Mouse (Mus musculus) hindbrain, embryonic 12.5 days (tissue): Measurements from ENCODE around the gene Ubald2. TPM values are rescaled to one million over a fixed set of nuclear protein-coding genes. Genes with fewer than 3 reads are reported as not detected.
"Not testable (repeated sequence)": the region's sequence is repeated elsewhere in the genome, so short reads cannot be mapped to it uniquely, and the experiment has no call there.

ENCODE experiments used
- ATAC-seq: fragments of 200-750 bp; cut with Nextera tagmentation; 2 replicates; pipeline ENCODE4 v1.8.0; 2017; ENCODE audit warnings: moderate TSS enrichment; ENCODE audit not compliant: low FRiP score
- H3K27ac ChIP-seq: fragments of 300-500 bp; sonication (generic); 2 replicates; pipeline ENCODE4 v1.5.1; 2016; ENCODE audit warnings: mild to moderate bottlenecking
- H3K27me3 ChIP-seq: fragments of 300-500 bp; sonication (generic); 2 replicates; pipeline ENCODE4 v1.6.1; 2016; ENCODE audit warnings: mild to moderate bottlenecking
- H3K36me3 ChIP-seq: fragments of 300-500 bp; sonication (generic); 2 replicates; pipeline ENCODE4 v1.6.1; 2016; ENCODE audit warnings: mild to moderate bottlenecking
- H3K4me1 ChIP-seq: fragments of 300-500 bp; sonication (generic); 2 replicates; pipeline ENCODE4 v1.6.1; 2016
- H3K4me2 ChIP-seq: fragments of 300-500 bp; sonication (generic); replicated peaks from 2 replicates; pipeline ENCODE4 v1.6.1; 2016; ENCODE audit warnings: mild to moderate bottlenecking
- H3K4me3 ChIP-seq: fragments of 300-500 bp; sonication (generic); 2 replicates; pipeline ENCODE4 v1.5.1; 2016; ENCODE audit warnings: mild to moderate bottlenecking
- H3K9ac ChIP-seq: fragments of 300-500 bp; sonication (generic); 2 replicates; pipeline ENCODE4 v1.6.1; 2016; ENCODE audit warnings: mild to moderate bottlenecking, moderate library complexity
- H3K9me3 ChIP-seq: fragments of 300-500 bp; sonication (generic); replicated peaks from 2 replicates; pipeline ENCODE4 v1.6.1; 2016; ENCODE audit warnings: mild to moderate bottlenecking
- WGBS: fragments of 180-500 bp; shearing (Covaris S2); methylation state at CpG from one replicate; pipeline ENCODE4 v1.1.7; 2016; 5-methylcytosine and 5-hydroxymethylcytosine counted together
- polyA plus RNA-seq: library from polyadenylated mRNA; unstranded; fragments of >200 nt; fragmentation: Nextera tagmentation; extraction: Ambion mirVana; gene quantifications from 2 replicates; pipeline ENCODE4 v1.2.1, GENCODE M21; 2016

Gene Ubald2
- polyA plus RNA-seq, 1 experiment from 2014 or later = 50.6 TPM

- WGBS = 6% methylated on average over 2 of the region's 2 CpGs
- Histone ChIP-seq H3K27ac (peak overlapping the region; percentile 49; the same call in 1 of the 2 replicates), H3K4me3 (no peak overlapping the region), H3K9me3 (no peaks in the 10 kb centered on the region), H3K4me2 (no peak overlapping the region), H3K27me3 (no peaks in the 10 kb centered on the region), H3K4me1 (peaks cover 9% of the 10 kb centered on the region), H3K9ac (no peak overlapping the region), H3K36me3 (no peaks in the 10 kb centered on the region)
- ATAC-seq = no peak
Measured at GRCm38 (mm10) chr11:116418194-116418840, 15.6 kb upstream of the Ubald2 start.

DNA sequence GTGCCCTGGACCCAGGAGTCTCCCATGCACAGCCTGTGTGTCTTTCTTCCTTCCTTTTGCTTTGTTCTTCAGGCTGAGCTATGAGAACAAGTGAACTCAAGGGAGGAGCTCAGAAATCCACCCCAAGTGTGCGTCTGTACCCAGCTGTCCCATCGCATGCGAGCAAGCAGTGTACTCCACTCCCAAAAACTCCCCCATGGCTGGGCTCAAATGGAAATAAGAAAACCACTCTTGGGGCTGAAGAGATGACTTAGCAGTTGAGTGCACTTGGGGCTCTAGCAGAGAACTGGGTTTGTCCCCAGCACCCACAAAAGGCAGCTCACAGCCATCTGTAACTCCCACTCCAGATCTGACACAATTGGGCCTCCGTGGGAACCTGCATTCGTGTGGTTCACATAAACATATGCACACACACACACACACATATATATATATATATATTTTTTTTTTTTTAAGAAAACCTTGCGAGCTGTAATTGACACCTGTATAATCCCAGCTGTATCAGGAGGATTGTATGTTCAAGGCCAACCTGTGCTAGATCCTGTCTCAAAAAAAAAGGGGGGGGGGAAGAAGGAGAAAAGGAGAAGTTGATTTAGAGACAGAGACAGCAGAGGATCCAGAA is 14.9 kb upstream of the Ubald2 start:
- peaks cover 5% of the 10 kb centered on the region; the same call in 1 of the 2 replicates for H3K4me1 ChIP-seq
- no peak overlapping the region for H3K4me2 ChIP-seq
- 72% methylated on average over 6 of the region's 6 CpGs for WGBS
- H3K27me3 ChIP-seq = no peaks in the 10 kb centered on the region
- no peaks in the 10 kb centered on the region for H3K9me3 ChIP-seq
- H3K4me3 ChIP-seq = no peak overlapping the region
- no peak overlapping the region for H3K9ac ChIP-seq
- no peak for ATAC-seq
- 0 out of 2 replicates have a peak overlapping the region, but pooled peaks have one; percentile 49 for H3K27ac ChIP-seq
- H3K36me3 ChIP-seq = no peaks in the 10 kb centered on the region

DNA sequence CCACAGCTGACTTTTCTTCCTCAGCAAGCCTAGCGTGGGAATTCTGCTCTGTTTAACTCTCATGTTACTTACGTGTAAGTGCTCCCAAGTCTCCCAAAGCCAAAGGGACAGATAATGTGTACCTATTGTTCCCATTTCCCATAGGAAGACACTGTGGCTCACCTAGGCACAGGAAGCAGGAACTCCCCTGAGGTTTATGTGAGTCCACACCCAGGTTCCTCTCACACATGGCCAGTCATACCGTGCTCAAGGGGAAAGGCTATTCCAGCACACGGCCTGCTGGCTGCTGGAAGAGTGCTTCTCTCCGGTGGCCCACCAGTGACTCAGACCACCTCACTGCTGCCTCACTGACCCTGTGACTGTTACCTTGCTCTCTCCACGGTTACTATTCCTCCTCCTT is 12.8 kb upstream of the Ubald2 start:
- 74% methylated on average over 6 of the region's 6 CpGs for WGBS
- ATAC-seq = no peak
- H3K4me2 ChIP-seq = no peak overlapping the region

DNA sequence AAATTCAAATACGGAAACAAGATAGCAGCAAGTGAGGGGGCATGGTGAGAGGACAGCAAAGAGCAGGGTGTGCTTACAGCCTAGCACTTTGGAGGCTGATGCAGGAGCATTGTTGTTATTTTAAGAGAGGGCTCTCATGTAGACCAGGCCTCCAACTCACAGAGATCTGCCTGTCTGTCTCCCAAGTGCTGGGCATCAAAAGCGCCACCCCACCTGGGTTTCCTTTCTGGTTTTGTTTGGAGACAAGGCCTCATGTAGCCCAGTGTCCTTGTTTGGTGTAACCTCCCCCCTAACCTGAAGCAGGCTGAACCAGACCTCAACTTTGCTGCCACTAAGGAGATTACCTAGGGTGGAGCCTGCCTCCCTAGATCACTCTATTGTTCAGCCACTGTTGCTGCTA is 11.3 kb upstream of the Ubald2 start:
- no peaks in the 10 kb centered on the region for H3K9me3 ChIP-seq
- no peak overlapping the region for H3K9ac ChIP-seq
- H3K4me3 ChIP-seq = no peak overlapping the region
- H3K4me2 ChIP-seq = no peak overlapping the region
- no peaks in the 10 kb centered on the region for H3K27me3 ChIP-seq
- no peak for ATAC-seq
- H3K27ac ChIP-seq = no peak overlapping the region
- no peaks in the 10 kb centered on the region for H3K36me3 ChIP-seq
- H3K4me1 ChIP-seq = peaks cover 5% of the 10 kb centered on the region; the same call in 1 of the 2 replicates
- WGBS = 92% methylated on average over 2 of the region's 2 CpGs

More for the DNA sequence above, 12.8 kb upstream of the Ubald2 start:
- H3K9me3 ChIP-seq = no peaks in the 10 kb centered on the region
- no peak overlapping the region for H3K27ac ChIP-seq
- H3K4me3 ChIP-seq = no peak overlapping the region
- no peak overlapping the region for H3K9ac ChIP-seq
- peaks cover 5% of the 10 kb centered on the region; the same call in 1 of the 2 replicates for H3K4me1 ChIP-seq
- H3K36me3 ChIP-seq = no peaks in the 10 kb centered on the region
- no peaks in the 10 kb centered on the region for H3K27me3 ChIP-seq

- 85% methylated on average over 6 of the region's 6 CpGs for WGBS
- H3K4me2 ChIP-seq = no peak overlapping the region
- no peak overlapping the region for H3K4me3 ChIP-seq
- no peaks in the 10 kb centered on the region for H3K36me3 ChIP-seq
- H3K9ac ChIP-seq = no peak overlapping the region
- H3K27ac ChIP-seq = no peak overlapping the region
- H3K4me1 ChIP-seq = peaks cover 2% of the 10 kb centered on the region; the same call in 1 of the 2 replicates
- ATAC-seq = no peak
- no peaks in the 10 kb centered on the region for H3K9me3 ChIP-seq
- no peaks in the 10 kb centered on the region for H3K27me3 ChIP-seq
Measured at GRCm38 (mm10) chr11:116423214-116423613, 10.7 kb upstream of the Ubald2 start.

- ATAC-seq = no peak
Measured at GRCm38 (mm10) chr11:116423782-116424620, 9.9 kb upstream of the Ubald2 start.

GRCm38 (mm10) chr11:116424621-116425407 is 9.1 kb upstream of the Ubald2 start:
- Histone ChIP-seq H3K4me1 (no peaks in the 10 kb centered on the region), H3K36me3 (no peaks in the 10 kb centered on the region), H3K4me3 (no peak overlapping the region), H3K9ac (no peak overlapping the region), H3K9me3 (no peaks in the 10 kb centered on the region), H3K27ac (no peak overlapping the region), H3K4me2 (no peak overlapping the region), H3K27me3 (no peaks in the 10 kb centered on the region)
- 55% methylated on average over 8 of the region's 8 CpGs for WGBS
- no peak for ATAC-seq

More at GRCm38 (mm10) chr11:116423782-116424620, 9.9 kb upstream of the Ubald2 start:
- no peak overlapping the region for H3K27ac ChIP-seq
- no peak overlapping the region for H3K4me2 ChIP-seq
- H3K9ac ChIP-seq = no peak overlapping the region
- H3K27me3 ChIP-seq = no peaks in the 10 kb centered on the region
- no peak overlapping the region for H3K4me3 ChIP-seq
- no peaks in the 10 kb centered on the region for H3K9me3 ChIP-seq
- H3K36me3 ChIP-seq = no peaks in the 10 kb centered on the region
- no peaks in the 10 kb centered on the region for H3K4me1 ChIP-seq
- 85% methylated on average over 10 of the region's 10 CpGs for WGBS

DNA sequence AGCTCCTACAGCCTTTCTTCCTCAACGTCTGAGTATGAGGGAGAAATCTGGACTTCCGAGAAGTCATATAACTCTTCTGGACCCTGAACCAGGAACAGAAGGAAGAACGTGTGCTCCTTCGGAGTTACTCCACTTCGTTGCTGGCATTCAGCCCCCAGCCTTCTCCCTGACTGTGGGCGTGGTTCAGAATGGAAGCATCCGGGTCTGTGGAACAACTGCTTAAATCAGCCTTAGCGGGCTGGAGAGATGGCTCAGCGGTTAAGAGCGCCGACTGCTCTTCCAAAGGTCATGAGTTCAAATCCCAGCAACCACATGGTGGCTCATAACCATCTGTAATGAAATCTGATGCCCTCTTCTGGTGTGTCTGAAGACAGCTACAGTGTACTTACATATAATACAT is 7.6 kb upstream of the Ubald2 start:
- H3K27me3 ChIP-seq, H3K9me3 ChIP-seq: not testable (repeated sequence)
- WGBS = 84% methylated on average over 11 of the region's 11 CpGs

GRCm38 (mm10) chr11:116426852-116427575 is 6.9 kb upstream of the Ubald2 start:
- Histone ChIP-seq H3K27me3 (no peaks in the 10 kb centered on the region), H3K36me3 (no peaks in the 10 kb centered on the region), H3K4me2 (no peak overlapping the region), H3K9ac (no peak overlapping the region), H3K27ac (no peak overlapping the region), H3K4me3 (no peak overlapping the region), H3K9me3 (no peaks in the 10 kb centered on the region), H3K4me1 (no peaks in the 10 kb centered on the region)
- no peak for ATAC-seq
- WGBS = 75% methylated on average over 6 of the region's 6 CpGs

More for the DNA sequence above, 7.6 kb upstream of the Ubald2 start:
- H3K27ac ChIP-seq, H3K4me2 ChIP-seq, H3K9ac ChIP-seq, H3K36me3 ChIP-seq, H3K4me3 ChIP-seq, ATAC-seq, H3K4me1 ChIP-seq: not testable (repeated sequence)

DNA sequence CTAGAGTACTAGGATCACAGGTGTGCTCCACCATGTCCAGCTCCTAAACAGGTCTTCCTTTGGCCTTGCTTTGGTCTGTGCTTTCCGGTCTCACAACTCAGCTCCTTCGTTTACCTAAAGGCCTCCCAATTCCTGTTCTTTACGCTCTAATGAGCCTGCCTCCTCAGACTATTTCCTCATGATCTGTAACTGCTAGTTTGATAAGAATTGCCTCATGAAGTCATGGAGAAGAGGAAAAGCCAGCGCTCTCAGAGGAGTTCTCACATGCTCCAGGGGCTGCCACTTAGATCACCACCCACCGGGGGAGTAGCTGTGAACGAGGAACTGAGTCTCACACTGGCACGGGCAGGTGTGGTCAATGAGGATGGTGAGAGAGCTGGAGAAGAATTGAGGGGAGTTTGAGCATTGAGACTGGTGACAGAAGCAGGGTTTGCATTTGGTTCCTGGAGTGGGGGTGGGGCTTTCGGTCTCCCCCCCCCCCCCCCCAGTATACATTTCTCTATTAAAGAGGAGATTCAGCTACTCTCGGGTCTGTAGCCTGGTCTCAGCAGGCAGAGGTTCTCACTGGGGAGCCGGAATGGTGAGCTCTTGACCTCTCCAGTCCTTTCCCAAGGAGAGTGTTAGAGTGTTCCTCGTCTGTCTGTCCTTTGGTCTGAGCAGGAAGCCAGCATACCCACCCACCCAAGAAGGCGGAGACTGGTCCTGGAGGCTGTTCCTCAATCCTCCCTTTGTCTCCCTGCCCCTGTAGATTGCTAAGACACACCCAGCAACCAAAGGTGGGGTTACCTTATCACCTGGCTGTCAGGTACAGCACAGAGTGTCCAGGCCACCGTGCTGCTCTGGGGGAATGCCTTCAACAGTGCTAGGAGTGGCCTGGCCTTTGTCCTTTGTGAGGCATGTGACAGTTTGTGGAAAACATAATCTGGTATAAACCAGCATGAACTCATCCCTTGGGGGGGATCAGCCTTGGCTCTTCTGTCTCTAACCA is 4.7 kb upstream of the Ubald2 start:
- Histone ChIP-seq H3K9me3 (no peaks in the 10 kb centered on the region), H3K27me3 (no peaks in the 10 kb centered on the region), H3K4me3 (no peak overlapping the region), H3K4me2 (no peak overlapping the region), H3K4me1 (0 out of 2 replicates have a peak, but pooled peaks cover 2% of the 10 kb centered on the region), H3K9ac (no peak overlapping the region), H3K36me3 (no peaks in the 10 kb centered on the region), H3K27ac (no peak overlapping the region)
- no peak for ATAC-seq
- 55% methylated on average over 13 of the region's 13 CpGs for WGBS
